Mouse (Mus musculus) adrenal gland, adult 18-20 months (tissue): ENCODE results near the gene Rps19. TPM values are rescaled to one million over a fixed set of nuclear protein-coding genes. Genes with fewer than 3 reads are reported as not detected.
A peak's percentile ranks its signal among the peaks of the same experiment; 100 is the strongest.

Source experiments
- DNase-seq, 2 experiments: peaks; one replicate each; pipeline ENCODE4 v3.0.0; 2021 to 2022; ENCODE audit warnings: low spot score in 2 of 2
- total RNA-seq, 2 experiments: library from RNA; stranded (reverse); gene quantifications; 1 replicate in 1 of 2; 2 replicates in 1 of 2; pipeline ENCODE4 v1.2.3; 2021

The Rps19 gene
- total RNA-seq, 2 experiments from 2014 or later: 871 to 959 TPM

DNA sequence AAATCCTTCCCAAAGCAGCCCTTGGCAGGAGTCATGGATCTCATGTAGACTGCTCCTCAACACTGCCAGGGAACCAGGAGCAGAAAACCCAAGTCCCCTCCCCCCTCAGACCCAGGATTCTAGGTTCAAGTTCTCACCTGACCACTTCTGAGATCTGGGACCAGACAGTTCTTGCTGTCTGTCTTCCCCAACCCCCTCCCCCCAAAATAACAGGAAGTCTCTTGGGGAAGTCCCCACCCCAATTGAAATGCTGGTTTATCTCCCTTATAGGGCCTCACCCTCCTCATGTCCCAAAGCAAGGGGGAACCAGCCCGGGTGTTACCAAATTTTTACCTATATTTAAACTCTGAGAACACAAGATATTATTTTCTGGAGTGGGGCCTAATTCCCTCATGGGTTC is 17.7 kb downstream of the Rps19 start:
- DNase-seq: no peak

DNA sequence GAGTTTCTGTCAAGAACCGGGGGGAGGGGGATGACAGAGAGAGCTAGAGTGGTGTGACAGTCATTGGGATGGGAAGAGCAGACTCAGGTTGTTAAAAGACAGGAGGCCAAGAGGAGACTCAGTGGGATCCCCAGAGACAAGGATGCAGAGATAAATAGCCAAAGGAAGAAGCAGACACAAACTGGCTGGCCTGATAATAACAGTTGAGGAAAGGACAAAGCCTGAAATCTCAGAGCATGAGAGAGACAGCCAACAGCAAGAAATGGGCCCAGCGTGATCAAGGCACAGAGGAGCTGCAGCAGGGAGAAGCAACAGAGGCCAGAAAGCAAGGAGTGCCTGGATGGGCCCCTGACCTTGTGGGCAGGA is 18.1 kb downstream of the Rps19 start:
- no peak for DNase-seq

DNA sequence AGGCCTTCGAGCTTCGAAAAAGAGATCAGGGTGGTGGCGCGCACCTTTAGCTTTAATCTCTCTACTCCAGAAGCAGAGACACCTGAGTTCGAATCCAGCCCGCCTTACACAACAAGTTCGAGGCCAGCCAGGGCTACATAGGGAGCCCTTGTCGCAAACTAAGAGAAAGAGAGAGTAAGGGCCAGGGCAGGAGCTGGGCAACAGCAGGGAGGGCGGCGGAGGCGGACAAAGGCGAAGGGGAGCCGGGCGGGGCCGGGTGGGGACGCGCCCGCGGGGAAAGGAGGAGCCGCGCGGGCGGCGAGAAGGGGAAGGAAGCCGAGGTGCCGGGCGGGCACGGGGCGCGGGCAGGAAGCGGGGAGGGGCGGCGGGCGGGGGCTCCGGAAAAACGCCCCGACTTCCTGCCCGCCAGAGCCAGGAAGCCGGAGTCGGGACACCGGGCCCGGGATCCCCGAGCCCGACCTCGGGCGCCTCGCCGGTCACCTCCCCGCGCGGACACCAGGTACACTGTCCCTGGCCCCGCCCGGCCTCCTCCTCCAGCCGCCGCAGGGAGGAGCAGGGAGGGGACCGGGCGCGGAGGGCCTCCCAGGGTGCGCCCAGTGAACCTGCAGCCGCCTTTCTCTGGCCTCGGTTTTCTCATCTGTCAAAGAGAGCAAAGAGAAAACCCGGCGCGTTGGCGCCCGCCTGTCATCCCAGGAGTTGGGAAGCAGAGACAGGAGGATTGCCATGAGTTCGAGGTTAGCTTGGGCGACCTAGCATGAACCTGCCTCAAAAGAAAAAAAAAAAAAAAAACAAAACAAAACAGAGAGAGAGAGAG is 18.7 kb downstream of the Rps19 start, which contains the start of gene Arhgef1:
Arhgef1 (plus strand) TSS at position 283 of the 814 bp plus-strand sequence.
- peak; percentile 68 to 72 for DNase-seq

DNA sequence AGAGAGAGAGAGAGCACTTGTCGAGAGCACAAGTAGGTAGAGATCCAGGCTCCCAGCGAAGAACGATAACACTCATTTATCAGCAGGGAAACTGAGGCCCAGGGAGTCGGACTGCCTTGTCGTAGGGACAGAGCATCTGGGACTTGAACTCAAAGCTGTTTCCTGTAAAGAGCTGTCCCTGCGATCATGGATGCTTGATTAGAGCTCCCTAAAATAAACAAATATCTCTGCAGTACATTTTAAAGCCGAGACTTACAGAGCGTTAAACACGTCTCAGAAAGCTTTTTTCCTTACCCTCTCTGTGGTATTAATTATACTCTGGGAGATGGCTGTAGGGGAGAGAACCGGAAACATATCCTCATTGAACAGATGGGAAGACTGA is 19.3 kb downstream of the Rps19 start:
- DNase-seq: no peak

DNA sequence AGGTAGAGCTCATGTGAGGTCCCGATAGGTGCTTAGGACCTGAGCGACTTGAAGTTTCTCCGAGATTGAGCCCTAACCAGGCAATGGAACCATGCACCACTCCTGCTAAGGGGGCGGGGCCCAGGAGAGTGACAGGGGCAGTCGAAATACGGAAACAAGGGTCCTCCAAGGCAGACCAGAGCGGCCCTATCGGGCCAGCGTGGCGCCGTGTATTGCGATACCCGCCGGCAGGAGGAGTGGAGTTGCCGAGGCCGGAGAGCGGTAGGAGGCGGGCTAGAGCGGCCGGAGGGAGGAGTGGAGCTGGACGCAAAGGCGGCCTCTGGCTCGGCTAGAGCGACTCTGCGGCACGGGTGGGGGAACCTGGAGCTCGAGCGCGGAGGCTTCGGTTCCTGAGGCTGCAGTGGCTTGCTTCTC is 19.9 kb downstream of the Rps19 start:
- DNase-seq: peak; percentile 89 to 90

DNA sequence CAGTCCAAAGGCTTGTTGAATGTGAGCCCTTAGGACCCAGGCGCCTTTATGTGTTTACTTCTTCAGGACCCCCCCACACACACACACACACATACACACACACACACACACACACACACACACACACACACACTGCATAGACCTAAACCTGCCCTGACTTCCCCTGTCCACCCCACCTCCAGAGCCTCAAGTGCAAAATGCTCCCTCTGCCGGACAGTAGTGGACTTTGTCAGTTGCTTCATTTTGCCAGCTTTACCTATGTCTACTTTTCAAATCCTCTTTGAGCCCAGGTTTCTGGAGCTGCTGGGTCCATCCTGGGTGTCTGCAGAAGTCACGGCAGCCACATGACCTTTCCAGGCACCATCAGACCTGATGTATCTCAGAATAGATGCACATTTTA is 20.8 kb downstream of the Rps19 start:
- DNase-seq: no peak

DNA sequence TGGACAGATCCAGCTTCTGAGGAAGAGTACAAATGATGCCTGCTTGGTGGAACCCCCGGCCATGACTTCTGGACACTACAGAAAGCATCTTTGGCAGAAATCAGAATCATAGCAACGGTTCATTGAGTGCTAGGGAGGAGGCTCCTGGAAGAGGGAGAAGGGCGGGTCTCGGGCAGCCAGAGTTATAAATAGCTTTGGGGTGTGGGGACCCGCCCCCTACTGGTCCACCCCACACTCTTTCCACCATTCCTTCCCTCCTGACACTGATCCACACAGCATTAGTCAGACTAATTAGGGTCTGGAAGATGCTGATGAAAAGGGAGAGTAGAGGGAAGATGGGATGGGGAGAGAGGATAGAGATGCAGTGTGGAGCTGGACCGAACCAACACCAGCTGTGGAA is 22.4 kb downstream of the Rps19 start:
- no peak for DNase-seq

DNA sequence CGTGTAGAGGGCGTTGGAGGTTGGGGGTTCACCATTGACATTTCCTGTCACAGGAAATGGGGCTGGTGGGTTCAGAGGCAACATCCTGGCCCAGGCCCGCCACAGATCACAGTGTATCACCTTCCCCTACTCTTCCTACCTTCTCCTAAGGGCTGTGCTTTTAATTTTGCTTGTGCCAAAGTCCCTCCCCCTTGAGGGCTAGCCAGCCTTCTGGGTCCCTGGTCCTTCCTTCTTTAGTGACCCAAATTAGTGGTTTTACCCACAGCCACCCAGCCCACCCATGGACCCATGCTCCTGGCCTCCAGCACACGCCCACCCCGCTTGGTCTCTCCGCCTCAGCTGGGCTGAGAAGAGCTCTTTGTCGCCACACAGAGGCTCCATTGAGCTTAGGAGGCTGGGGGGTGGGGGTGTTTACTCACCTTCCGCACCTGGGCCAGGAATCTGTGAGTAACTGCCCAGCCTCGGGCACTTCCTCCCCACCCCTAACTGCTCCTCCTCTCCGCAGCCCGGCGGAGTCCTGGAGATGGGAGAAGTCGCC is 23.1 kb downstream of the Rps19 start:
- no peak for DNase-seq

DNA sequence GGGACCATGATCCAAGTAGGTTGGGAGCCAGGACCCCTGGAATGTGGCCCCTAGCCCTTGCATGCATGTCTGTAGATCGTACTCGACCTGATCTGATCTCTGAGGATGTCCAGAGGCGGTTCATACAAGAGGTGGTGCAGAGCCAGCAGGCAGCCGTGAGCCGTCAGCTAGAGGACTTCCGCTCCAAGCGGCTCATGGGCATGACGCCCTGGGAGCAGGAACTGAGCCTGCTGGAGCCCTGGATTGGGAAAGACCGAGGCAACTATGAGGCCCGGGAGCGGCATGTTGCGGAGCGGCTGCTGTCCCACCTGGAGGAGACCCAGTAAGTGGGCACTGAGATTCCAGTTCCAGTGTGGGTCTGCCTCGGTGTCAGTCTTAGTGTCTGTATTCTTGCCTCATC is 28.3 kb downstream of the Rps19 start:
- no peak for DNase-seq

DNA sequence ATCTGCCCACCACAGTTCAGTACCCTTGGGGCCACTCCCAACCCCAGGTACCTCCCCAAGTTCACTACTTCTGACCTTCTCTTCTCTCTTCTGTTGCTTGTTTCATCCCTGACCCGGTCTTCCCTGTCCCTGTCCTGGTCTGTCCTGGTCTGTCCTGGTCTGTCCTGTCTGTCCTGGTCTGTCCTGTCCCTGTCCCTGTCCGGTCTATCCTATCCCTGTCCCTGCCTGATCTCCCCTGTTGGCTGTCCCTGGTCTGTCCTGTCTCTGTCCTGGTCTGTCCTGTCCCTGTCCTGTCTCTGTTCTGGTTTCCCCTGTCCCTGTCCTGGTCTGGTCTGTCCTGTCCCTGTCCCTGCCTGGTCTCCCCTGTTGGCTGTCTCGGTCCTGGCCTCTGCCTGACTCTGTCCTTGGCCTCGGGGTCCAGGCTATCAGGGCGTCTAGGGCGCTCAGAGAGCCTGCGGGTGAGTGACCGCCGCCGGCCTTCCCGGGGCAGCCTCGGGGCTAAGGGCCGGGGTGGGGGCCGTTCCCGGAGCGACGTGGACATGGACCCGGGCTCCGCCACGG is 34.7 kb downstream of the Rps19 start:
- DNase-seq: no peak

DNA sequence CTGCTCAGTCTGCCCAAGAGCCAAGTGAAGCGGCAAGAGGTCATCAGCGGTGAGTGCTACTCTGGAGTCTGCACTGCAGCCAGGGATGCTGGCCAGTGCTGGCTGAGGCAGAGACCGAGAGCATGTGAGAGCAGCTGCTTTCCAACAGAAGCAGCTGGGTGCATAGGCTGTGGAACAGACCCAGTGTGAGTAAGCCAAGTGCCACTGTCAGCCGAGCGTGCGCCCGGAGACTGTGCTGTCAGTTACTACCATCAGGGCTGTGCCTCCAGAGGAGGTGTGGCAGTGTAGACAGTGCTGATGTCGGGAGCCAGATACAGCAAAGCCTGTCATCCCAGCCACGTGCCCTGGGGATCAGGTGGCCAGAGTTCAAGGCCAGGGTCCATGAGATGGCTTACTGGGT is 35.6 kb downstream of the Rps19 start:
- DNase-seq: no peak

DNA sequence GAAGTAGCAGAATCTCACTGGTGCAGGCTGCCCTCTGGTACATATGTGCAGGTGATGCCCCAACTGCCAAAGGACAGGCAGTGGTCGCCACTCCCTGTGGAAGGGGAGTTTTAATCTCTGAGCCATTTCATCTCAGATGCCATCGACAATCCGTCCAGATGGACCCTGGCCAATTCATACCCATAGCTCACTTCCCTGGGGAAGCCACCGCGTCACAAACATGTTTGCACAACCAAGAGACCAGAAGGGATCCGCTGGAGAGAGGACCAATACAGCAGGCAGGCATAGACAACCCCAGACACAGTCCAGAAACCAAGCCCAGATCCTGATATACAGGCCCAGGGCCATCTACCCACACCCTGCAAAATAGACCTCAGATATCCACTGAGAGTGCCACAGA is 46.3 kb downstream of the Rps19 start:
- no peak for DNase-seq

DNA sequence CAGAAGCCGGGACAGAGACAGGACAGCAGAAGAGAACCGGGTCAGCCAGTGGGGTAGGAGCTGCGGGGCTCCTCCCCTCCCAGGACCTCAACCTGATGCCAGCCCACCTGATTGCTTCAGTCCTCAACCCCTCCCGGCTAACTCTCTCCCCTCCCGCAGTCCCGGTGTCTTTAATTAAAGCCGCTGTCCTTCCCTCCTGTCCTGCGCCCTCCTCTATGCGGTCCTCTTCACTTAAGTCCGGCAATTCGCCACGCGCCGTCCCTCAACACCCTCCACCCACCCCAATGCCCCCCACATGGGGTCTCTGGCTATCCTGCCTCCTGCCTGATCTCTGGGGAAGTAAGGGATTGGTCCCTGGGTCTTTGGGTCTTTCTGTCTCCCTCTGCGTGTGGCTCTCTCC is 47.5 kb downstream of the Rps19 start:
- DNase-seq: no peak

Other genes with a start within 250 kb of the Rps19 start
- gene Lypd3, start 247.8 kb upstream of the Rps19 start, total RNA-seq: under 1 TPM in 1 of 2 experiments, not detected in 1; 0.50 TPM
- gene Tex101, start 207.7 kb upstream of the Rps19 start, total RNA-seq: not detected
- not detected for gene BC049730, start 175.1 kb upstream of the Rps19 start, total RNA-seq
- not detected for gene Gm4763, start 157.5 kb upstream of the Rps19 start, total RNA-seq
- gene Cd177, start 124.1 kb upstream of the Rps19 start, total RNA-seq: under 1 TPM in 1 of 2 experiments, not detected in 1; 0.19 TPM
- not detected for gene Ceacam10, start 107.2 kb upstream of the Rps19 start, total RNA-seq
- not detected for gene Gm9844, start 22.2 kb upstream of the Rps19 start, total RNA-seq
- not detected for gene Lypd4, start 14.4 kb upstream of the Rps19 start, total RNA-seq
- gene Dmrtc2, start 14.3 kb upstream of the Rps19 start, total RNA-seq: not detected
- gene Cd79a, start 13.0 kb downstream of the Rps19 start, total RNA-seq: 1 to 10 TPM in 1 of 2 experiments, under 1 TPM in 1; 0.74 to 1.0 TPM
- 10 to 100 TPM; 83.2 to 85.5 TPM for gene Arhgef1, start 18.5 kb downstream of the Rps19 start, total RNA-seq
- gene Gm4881, start 60.1 kb downstream of the Rps19 start, total RNA-seq: not detected
- gene Rabac1, start 88.4 kb downstream of the Rps19 start, total RNA-seq: 100 to 1,000 TPM; 343 to 378 TPM
- 100 to 1,000 TPM in 1 of 2 experiments, 10 to 100 TPM in 1; 30.2 to 121 TPM for gene Atp1a3, start 121.6 kb downstream of the Rps19 start, total RNA-seq
- 10 to 100 TPM; 15.3 to 17.2 TPM for gene Grik5, start 188.0 kb downstream of the Rps19 start, total RNA-seq
- 10 to 100 TPM; 18.6 to 19.6 TPM for gene Zfp574, start 188.2 kb downstream of the Rps19 start, total RNA-seq